Mouse (Mus musculus) liver, postnatal 0 days (tissue): ENCODE data around the gene Ccdc80.

Experiments used
- CTCF ChIP-seq: sonication (generic); IDR thresholded peaks from 2 replicates; pipeline ENCODE4 v1.5.1; 2016; ENCODE audit warnings: antibody characterized with exemption, low read depth
- EP300 ChIP-seq: IDR thresholded peaks from 2 replicates; pipeline ENCODE4 v1.6.1; 2016; ENCODE audit warnings: antibody characterized with exemption, low read depth, mild to moderate bottlenecking

DNA sequence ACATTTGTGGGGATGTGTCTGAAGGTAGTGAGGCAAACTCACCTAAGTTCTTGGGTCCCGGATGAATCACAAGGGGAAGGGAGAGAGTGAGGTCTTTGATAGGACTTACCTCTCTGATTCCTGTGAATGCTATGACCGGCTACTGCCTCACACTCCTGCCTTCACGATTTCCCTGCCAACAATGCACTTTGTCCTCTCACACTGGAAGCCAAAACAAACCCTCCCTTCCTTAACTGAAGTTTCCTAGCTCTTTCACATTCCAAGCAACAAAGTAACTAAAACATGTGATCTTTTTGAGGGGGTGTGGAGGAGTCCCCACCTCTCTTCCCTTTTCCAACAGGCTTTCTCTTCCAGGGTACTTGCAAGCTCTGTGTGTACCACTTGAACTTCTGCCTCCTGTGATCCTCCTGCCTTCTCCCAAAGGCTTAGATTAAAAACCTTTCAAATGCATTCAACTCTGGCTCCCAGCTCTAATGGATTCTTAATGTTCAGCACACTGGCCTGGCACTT is 61.6 kb downstream of the Ccdc80 start:
- TF ChIP-seq EP300 (no peak), CTCF (no peak)
